Mouse (Mus musculus): ENCODE results near the gene Ifna5. TPM values are rescaled to one million over a fixed set of nuclear protein-coding genes. Genes with fewer than 3 reads are reported as not detected.
A peak's percentile ranks its signal among the peaks of the same experiment; 100 is the strongest.

The Ifna5 gene
- total and polyA plus RNA-seq, 3 experiments = not detected

- TF ChIP-seq CTCF (IDR thresholded peaks at IDR 0.05) (no peak), POLR2A (IDR thresholded peaks at IDR 0.05; ENCODE audit: insufficient read depth, low read depth, low read length) (no peak), EP300 (IDR thresholded peaks at IDR 0.05; ENCODE audit: insufficient read depth, low read depth, low read length) (no peak)
- H3K9ac ChIP-seq (ENCODE audit: low read depth, low read length) = no peak overlapping the region
- no peak overlapping the region for H3K4me3 ChIP-seq
- intact Hi-C loops (cut with DNase I) = no loop called here
- DNase-seq = no peak
- H3K4me1 ChIP-seq (ENCODE audit: control insufficient read depth, insufficient read depth, low read length) = no peaks in the 10 kb centered on the region
- no peak overlapping the region for H3K27ac ChIP-seq
- H3K36me3 ChIP-seq (ENCODE audit: control insufficient read depth, insufficient read depth, low read length) = no peaks in the 10 kb centered on the region
- no peaks in the 10 kb centered on the region for H3K27me3 ChIP-seq (ENCODE audit: control insufficient read depth, insufficient read depth, low read length)
- H3K79me2 ChIP-seq (replicated peaks; ENCODE audit: control insufficient read depth, insufficient read depth, low read length) = no peaks in the 10 kb centered on the region
Measured at GRCm38 (mm10) chr4:88859214-88859613, 23.9 kb downstream of the Ifna5 start.

DNA sequence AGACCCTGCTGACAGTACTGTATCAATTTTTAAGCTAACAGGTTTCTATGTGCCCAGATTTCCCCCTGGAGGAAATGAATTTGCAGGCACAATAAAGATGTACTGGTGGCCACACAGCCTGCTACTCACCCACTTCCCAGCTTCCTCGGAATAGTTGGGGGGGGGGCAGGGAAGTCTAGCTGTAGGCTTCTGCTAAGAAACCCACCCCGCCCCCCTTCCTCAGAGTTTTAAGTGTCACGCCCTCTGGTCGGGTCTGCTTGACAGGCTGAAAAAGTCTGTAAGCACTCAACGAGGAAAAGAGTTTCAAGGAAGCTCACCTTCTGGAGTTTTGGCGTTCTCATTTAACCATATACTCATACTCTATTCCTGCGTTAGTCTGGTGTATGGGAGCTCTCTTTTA is 28.0 kb downstream of the Ifna5 start:
- intact Hi-C loops (cut with DNase I) = loop anchor here (10.0 kb wide), 1 partner anchor 661 kb away; no protein-coding TSS in a partner anchor
- Histone ChIP-seq H3K4me3 (no peak overlapping the region), H3K9ac (ENCODE audit: low read depth, low read length) (no peak overlapping the region), H3K36me3 (ENCODE audit: control insufficient read depth, insufficient read depth, low read length) (no peaks in the 10 kb centered on the region), H3K4me1 (ENCODE audit: control insufficient read depth, insufficient read depth, low read length) (no peaks in the 10 kb centered on the region), H3K27me3 (ENCODE audit: control insufficient read depth, insufficient read depth, low read length) (no peaks in the 10 kb centered on the region; the same call in 1 of the 2 replicates), H3K79me2 (replicated peaks; ENCODE audit: control insufficient read depth, insufficient read depth, low read length) (no peaks in the 10 kb centered on the region), H3K27ac (no peak overlapping the region)
- TF ChIP-seq CTCF (IDR thresholded peaks at IDR 0.05) = no peak
- 22% methylated on average over 7 of the region's 7 CpGs for WGBS
- DNase-seq = no peak

DNA sequence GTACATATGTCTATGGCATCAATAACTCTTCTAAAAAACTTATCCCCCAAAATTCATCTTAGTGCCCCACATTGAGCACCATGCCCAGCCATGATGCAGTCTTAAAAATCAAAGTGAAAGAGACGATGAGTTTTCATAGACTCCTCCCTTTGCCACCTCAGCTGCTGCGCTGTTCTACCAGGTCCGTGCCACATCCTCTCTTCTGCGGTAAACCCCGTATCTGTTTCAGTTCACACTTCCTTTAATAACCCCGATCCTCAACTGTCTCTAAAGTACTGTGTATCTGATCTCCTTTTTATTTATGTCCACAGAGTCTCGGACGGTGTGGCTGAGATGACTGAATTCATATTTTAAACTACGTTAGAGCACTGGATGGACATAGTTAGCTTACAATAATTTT is 29.3 kb downstream of the Ifna5 start:
- intact Hi-C loops (cut with DNase I) = loop anchor here (10.0 kb wide), 1 partner anchor 660 kb away; no protein-coding TSS in a partner anchor
- no peaks in the 10 kb centered on the region; the same call in 1 of the 2 replicates for H3K27me3 ChIP-seq (ENCODE audit: control insufficient read depth, insufficient read depth, low read length)
- TF ChIP-seq EP300 (IDR thresholded peaks at IDR 0.05; ENCODE audit: insufficient read depth, low read depth, low read length) (no peak), POLR2A (IDR thresholded peaks at IDR 0.05; ENCODE audit: insufficient read depth, low read depth, low read length) (no peak), CTCF (IDR thresholded peaks at IDR 0.05) (no peak)
- DNase-seq = peak in 1 of 2 experiments; percentile 34
- H3K4me3 ChIP-seq = no peak overlapping the region
- H3K9ac ChIP-seq (ENCODE audit: low read depth, low read length) = no peak overlapping the region
- H3K4me1 ChIP-seq (ENCODE audit: control insufficient read depth, insufficient read depth, low read length) = no peaks in the 10 kb centered on the region
- no peak overlapping the region for H3K27ac ChIP-seq
- WGBS = 60% methylated on average over 9 of the region's 9 CpGs
- no peaks in the 10 kb centered on the region for H3K79me2 ChIP-seq (replicated peaks; ENCODE audit: control insufficient read depth, insufficient read depth, low read length)
- no peaks in the 10 kb centered on the region for H3K36me3 ChIP-seq (ENCODE audit: control insufficient read depth, insufficient read depth, low read length)

- 51% methylated on average over 6 of the region's 6 CpGs for WGBS
- H3K9ac ChIP-seq (ENCODE audit: low read depth, low read length) = no peak overlapping the region
- H3K36me3 ChIP-seq (ENCODE audit: control insufficient read depth, insufficient read depth, low read length) = no peaks in the 10 kb centered on the region
- no peak for TF ChIP-seq CTCF (IDR thresholded peaks at IDR 0.05)
- no peak for TF ChIP-seq POLR2A (IDR thresholded peaks at IDR 0.05; ENCODE audit: insufficient read depth, low read depth, low read length)
- no peak for TF ChIP-seq EP300 (IDR thresholded peaks at IDR 0.05; ENCODE audit: insufficient read depth, low read depth, low read length)
- no peak overlapping the region for H3K4me3 ChIP-seq
- no peaks in the 10 kb centered on the region; the same call in 1 of the 2 replicates for H3K27me3 ChIP-seq (ENCODE audit: control insufficient read depth, insufficient read depth, low read length)
- H3K4me1 ChIP-seq (ENCODE audit: control insufficient read depth, insufficient read depth, low read length) = no peaks in the 10 kb centered on the region
- no peak for DNase-seq
- H3K27ac ChIP-seq = no peak overlapping the region
- no peaks in the 10 kb centered on the region for H3K79me2 ChIP-seq (replicated peaks; ENCODE audit: control insufficient read depth, insufficient read depth, low read length)
- intact Hi-C loops (cut with DNase I) = loop anchor here (10.0 kb wide), 1 partner anchor 660 kb away; no protein-coding TSS in a partner anchor
Measured at GRCm38 (mm10) chr4:88865011-88865569, 29.8 kb downstream of the Ifna5 start.

DNA sequence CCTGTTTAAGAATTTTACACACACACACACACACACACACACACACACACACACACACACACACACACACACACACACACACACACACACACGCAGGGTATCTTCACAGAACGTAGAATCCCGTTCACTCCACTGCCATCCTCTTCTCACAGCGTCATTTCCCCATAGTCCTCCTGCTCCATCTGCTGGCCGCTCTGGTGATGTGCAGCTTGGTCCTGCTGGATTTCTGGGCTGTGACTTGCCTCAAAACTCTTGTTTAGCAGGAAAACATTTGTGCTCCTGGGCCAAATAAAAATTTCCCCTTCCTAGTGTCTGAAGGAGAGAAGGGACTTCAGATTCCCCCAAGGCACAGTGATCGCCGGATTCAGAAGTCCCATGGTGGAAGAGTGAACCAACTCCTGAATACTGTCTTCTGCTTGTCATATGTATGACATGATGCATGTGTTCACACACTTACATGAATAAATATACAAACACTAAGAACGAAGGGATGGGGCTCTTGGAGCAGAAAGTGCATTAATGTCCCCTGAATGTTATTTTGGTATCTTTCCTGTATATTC is 32.1 kb downstream of the Ifna5 start:
- TF ChIP-seq CTCF (IDR thresholded peaks at IDR 0.05) (peak; percentile 78), EP300 (IDR thresholded peaks at IDR 0.05; ENCODE audit: insufficient read depth, low read depth, low read length) (peak; percentile 70; the same call in 1 of the 2 replicates), POLR2A (IDR thresholded peaks at IDR 0.05; ENCODE audit: insufficient read depth, low read depth, low read length) (no peak)
- peak; percentile 72 to 83 for DNase-seq
- no peak overlapping the region for H3K9ac ChIP-seq (ENCODE audit: low read depth, low read length)
- under 1% methylated on average over 8 of the region's 8 CpGs for WGBS
- no peaks in the 10 kb centered on the region for H3K36me3 ChIP-seq (ENCODE audit: control insufficient read depth, insufficient read depth, low read length)
- no peak overlapping the region for H3K27ac ChIP-seq
- H3K27me3 ChIP-seq (ENCODE audit: control insufficient read depth, insufficient read depth, low read length) = no peaks in the 10 kb centered on the region; the same call in 1 of the 2 replicates
- no peaks in the 10 kb centered on the region for H3K4me1 ChIP-seq (ENCODE audit: control insufficient read depth, insufficient read depth, low read length)
- H3K4me3 ChIP-seq = peak overlapping the region; percentile 50
- H3K79me2 ChIP-seq (replicated peaks; ENCODE audit: control insufficient read depth, insufficient read depth, low read length) = no peaks in the 10 kb centered on the region
- intact Hi-C loops (cut with DNase I) = loop anchor here (10.0 kb wide), 1 partner anchor 657 kb away; no protein-coding TSS in a partner anchor

All from heart, adult 2 months (tissue).